Mouse (Mus musculus): ENCODE results near the gene Eif4h. TPM values are rescaled to one million over a fixed set of nuclear protein-coding genes. Genes with fewer than 3 reads are reported as not detected.

Gene Eif4h
- total RNA-seq, 1 experiment: 322 TPM

DNA sequence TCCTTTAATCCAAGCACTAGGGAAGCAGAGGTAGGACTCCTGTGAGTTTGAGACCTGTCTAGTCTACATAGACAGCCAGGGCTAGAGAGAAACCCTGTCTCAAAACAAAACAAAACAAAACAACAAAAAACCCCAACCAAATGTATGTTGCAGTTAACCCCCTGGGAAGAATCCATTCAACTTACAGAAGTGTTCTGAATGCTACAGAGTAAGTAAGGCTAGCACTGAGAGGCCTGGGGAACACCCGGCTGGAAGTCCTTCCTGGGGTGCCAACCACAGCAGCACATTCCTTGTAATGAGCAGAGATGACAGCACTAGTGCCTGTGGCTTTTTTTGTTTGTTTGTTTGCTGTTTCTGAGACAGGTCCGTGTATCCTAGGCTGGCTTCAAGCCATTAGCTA lies 6.4 kb downstream of the Eif4h start:
- peaks cover 28% of the 10 kb centered on the region for H3K36me3 ChIP-seq (ENCODE audit: control insufficient read depth, insufficient read depth, low read length, poor library complexity, severe bottlenecking)
- H3K9ac ChIP-seq (ENCODE audit: insufficient read depth, low read depth, low read length, poor library complexity, severe bottlenecking): no peak overlapping the region
- no peak overlapping the region for H3K27ac ChIP-seq (ENCODE audit: insufficient read depth, low read depth, low read length, poor library complexity, severe bottlenecking)
- no peaks in the 10 kb centered on the region for H3K9me3 ChIP-seq (ENCODE audit: control insufficient read depth, insufficient read depth, low read depth, low read length)
- TF ChIP-seq CHD2 (IDR thresholded peaks at IDR 0.05; ENCODE audit: low read depth, low read length): no peak
- no peak for TF ChIP-seq HCFC1 (IDR thresholded peaks at IDR 0.05; ENCODE audit: borderline replicate concordance, insufficient read depth, low read length)
- TF ChIP-seq ZNF384 (IDR thresholded peaks at IDR 0.05; ENCODE audit: low read depth, low read length): no peak
- no peak for TF ChIP-seq ZC3H11A (IDR thresholded peaks at IDR 0.05; ENCODE audit: borderline replicate concordance, low read depth, low read length)
- TF ChIP-seq MAFK (IDR thresholded peaks at IDR 0.05; ENCODE audit: insufficient read depth, low read depth, low read length): no peak
- H3K4me1 ChIP-seq (ENCODE audit: control insufficient read depth in 2 of 2, insufficient read depth in 2 of 2, low read length in 2 of 2, poor library complexity in 1 of 2): peaks cover 5 to 11% of the 10 kb centered on the region in 2 experiments; a peak in 3 of 4 replicates
- in situ Hi-C loops (cut with MboI; ENCODE audit: low sequenced_read_pairs in 2 of 2, unreplicated experiment in 2 of 2): no loop called here
- no peak for DNase-seq (ENCODE audit: low read depth, low spot score)
- H3K4me3 ChIP-seq (ENCODE audit: insufficient read depth in 1 of 2, low read depth in 1 of 2, low read length in 2 of 2, poor library complexity in 1 of 2, severe bottlenecking in 1 of 2): no peak overlapping the region

DNA sequence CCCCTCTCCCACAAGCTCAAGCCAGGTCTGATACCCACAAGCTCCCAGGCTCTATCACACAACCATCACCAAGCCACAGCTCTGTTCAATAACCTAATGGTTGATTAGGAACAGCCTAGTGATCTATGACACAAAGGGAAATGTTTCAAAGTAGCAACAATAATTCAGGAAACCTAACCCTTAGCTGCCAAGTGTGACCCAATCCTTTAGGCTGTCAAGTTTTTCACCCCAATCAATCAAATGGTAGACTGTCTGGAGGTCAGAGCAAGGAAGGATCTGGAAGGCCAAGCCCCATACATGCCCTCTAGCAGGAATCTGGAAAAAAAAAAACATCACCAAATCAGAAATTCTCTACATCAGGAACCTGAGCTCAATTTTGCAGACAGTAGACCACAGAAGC lies 8.5 kb downstream of the Eif4h start:
- in situ Hi-C loops (cut with MboI; ENCODE audit: low sequenced_read_pairs in 2 of 2, unreplicated experiment in 2 of 2): no loop called here
- no peak for TF ChIP-seq ZNF384 (IDR thresholded peaks at IDR 0.05; ENCODE audit: low read depth, low read length)
- no peak for TF ChIP-seq ZC3H11A (IDR thresholded peaks at IDR 0.05; ENCODE audit: borderline replicate concordance, low read depth, low read length)
- TF ChIP-seq CHD2 (IDR thresholded peaks at IDR 0.05; ENCODE audit: low read depth, low read length): no peak
- no peak for TF ChIP-seq MAFK (IDR thresholded peaks at IDR 0.05; ENCODE audit: insufficient read depth, low read depth, low read length)
- no peak for TF ChIP-seq HCFC1 (IDR thresholded peaks at IDR 0.05; ENCODE audit: borderline replicate concordance, insufficient read depth, low read length)
- H3K27ac ChIP-seq (ENCODE audit: insufficient read depth, low read depth, low read length, poor library complexity, severe bottlenecking): no peak overlapping the region

DNA sequence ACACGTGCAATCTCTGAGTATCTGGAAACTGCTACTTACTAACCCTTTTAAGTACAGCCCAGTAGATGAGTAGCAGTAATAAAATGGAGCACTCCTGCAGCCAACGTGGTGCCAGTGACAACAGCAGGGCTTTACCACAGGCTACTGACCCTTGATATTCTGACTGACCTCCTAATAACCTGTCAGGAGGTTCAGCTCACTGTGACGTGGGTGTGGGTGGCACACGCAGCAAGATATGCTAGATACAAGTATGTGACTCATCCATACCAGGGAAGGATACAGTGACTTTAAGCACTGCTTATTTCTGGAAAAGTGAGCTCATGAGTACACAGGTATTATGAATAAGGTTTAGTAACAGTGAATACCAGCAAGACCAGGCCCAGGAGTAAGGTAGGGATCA lies 9.8 kb downstream of the Eif4h start:
- in situ Hi-C loops (cut with MboI; ENCODE audit: low sequenced_read_pairs in 2 of 2, unreplicated experiment in 2 of 2): no loop called here
- Histone ChIP-seq H3K9me3 (ENCODE audit: control insufficient read depth, insufficient read depth, low read depth, low read length) (no peaks in the 10 kb centered on the region), H3K36me3 (ENCODE audit: control insufficient read depth, insufficient read depth, low read length, poor library complexity, severe bottlenecking) (peaks cover 42% of the 10 kb centered on the region), H3K4me1 (ENCODE audit: control insufficient read depth in 2 of 2, insufficient read depth in 2 of 2, low read length in 2 of 2, poor library complexity in 1 of 2) (peaks cover under 1 to 9% of the 10 kb centered on the region in 2 experiments; a peak in 3 of 4 replicates), H3K27ac (ENCODE audit: insufficient read depth, low read depth, low read length, poor library complexity, severe bottlenecking) (no peak overlapping the region), H3K9ac (ENCODE audit: insufficient read depth, low read depth, low read length, poor library complexity, severe bottlenecking) (no peak overlapping the region), H3K4me3 (ENCODE audit: insufficient read depth in 1 of 2, low read depth in 1 of 2, low read length in 2 of 2, poor library complexity in 1 of 2, severe bottlenecking in 1 of 2) (no peak overlapping the region)
- DNase-seq (ENCODE audit: low read depth, low spot score): no peak
- TF ChIP-seq ZC3H11A (IDR thresholded peaks at IDR 0.05; ENCODE audit: borderline replicate concordance, low read depth, low read length): no peak
- no peak for TF ChIP-seq CHD2 (IDR thresholded peaks at IDR 0.05; ENCODE audit: low read depth, low read length)
- no peak for TF ChIP-seq HCFC1 (IDR thresholded peaks at IDR 0.05; ENCODE audit: borderline replicate concordance, insufficient read depth, low read length)

More for the DNA sequence above, 8.5 kb downstream of the Eif4h start:
- no peaks in the 10 kb centered on the region for H3K9me3 ChIP-seq (ENCODE audit: control insufficient read depth, insufficient read depth, low read depth, low read length)
- H3K4me1 ChIP-seq (ENCODE audit: control insufficient read depth in 2 of 2, insufficient read depth in 2 of 2, low read length in 2 of 2, poor library complexity in 1 of 2): peaks cover 3 to 9% of the 10 kb centered on the region in 2 experiments; a peak in 3 of 4 replicates
- no peak overlapping the region for H3K4me3 ChIP-seq (ENCODE audit: insufficient read depth in 1 of 2, low read depth in 1 of 2, low read length in 2 of 2, poor library complexity in 1 of 2, severe bottlenecking in 1 of 2)
- H3K9ac ChIP-seq (ENCODE audit: insufficient read depth, low read depth, low read length, poor library complexity, severe bottlenecking): no peak overlapping the region
- no peak for DNase-seq (ENCODE audit: low read depth, low spot score)
- peaks cover 37% of the 10 kb centered on the region for H3K36me3 ChIP-seq (ENCODE audit: control insufficient read depth, insufficient read depth, low read length, poor library complexity, severe bottlenecking)

DNA sequence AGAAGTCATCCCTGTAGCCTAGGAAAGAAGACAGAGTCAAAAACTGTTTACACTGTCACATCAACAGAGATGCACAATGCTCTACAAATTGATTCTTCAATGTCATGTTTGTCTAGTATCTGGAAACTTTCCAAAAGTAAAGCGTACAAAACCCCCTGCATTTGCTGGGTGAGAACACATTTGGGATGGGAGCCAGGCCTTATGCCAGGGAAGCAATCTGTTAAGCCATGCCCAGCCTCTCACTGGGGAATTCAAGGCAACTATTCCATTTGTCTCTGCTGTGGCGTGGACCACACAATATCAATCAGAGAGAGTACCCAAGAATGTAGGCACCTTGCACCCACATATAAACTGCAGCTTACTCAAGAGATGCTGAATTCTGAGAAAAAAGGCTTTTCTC lies 17.2 kb downstream of the Eif4h start:
- no peaks in the 10 kb centered on the region; a peak in 1 of 4 replicates for H3K4me1 ChIP-seq (ENCODE audit: control insufficient read depth in 2 of 2, insufficient read depth in 2 of 2, low read length in 2 of 2, poor library complexity in 1 of 2)
- DNase-seq (ENCODE audit: low read depth, low spot score): no peak
- no peaks in the 10 kb centered on the region for H3K9me3 ChIP-seq (ENCODE audit: control insufficient read depth, insufficient read depth, low read depth, low read length)
- TF ChIP-seq MAFK (IDR thresholded peaks at IDR 0.05; ENCODE audit: insufficient read depth, low read depth, low read length): no peak
- TF ChIP-seq HCFC1 (IDR thresholded peaks at IDR 0.05; ENCODE audit: borderline replicate concordance, insufficient read depth, low read length): no peak
- TF ChIP-seq ZC3H11A (IDR thresholded peaks at IDR 0.05; ENCODE audit: borderline replicate concordance, low read depth, low read length): no peak
- no peak for TF ChIP-seq CHD2 (IDR thresholded peaks at IDR 0.05; ENCODE audit: low read depth, low read length)
- no peak for TF ChIP-seq ZNF384 (IDR thresholded peaks at IDR 0.05; ENCODE audit: low read depth, low read length)
- no peak overlapping the region for H3K27ac ChIP-seq (ENCODE audit: insufficient read depth, low read depth, low read length, poor library complexity, severe bottlenecking)
- H3K9ac ChIP-seq (ENCODE audit: insufficient read depth, low read depth, low read length, poor library complexity, severe bottlenecking): no peak overlapping the region
- in situ Hi-C loops (cut with MboI; ENCODE audit: low sequenced_read_pairs in 2 of 2, unreplicated experiment in 2 of 2): no loop called here
- H3K36me3 ChIP-seq (ENCODE audit: control insufficient read depth, insufficient read depth, low read length, poor library complexity, severe bottlenecking): peaks cover 73% of the 10 kb centered on the region
- no peak overlapping the region for H3K4me3 ChIP-seq (ENCODE audit: insufficient read depth in 1 of 2, low read depth in 1 of 2, low read length in 2 of 2, poor library complexity in 1 of 2, severe bottlenecking in 1 of 2)

DNA sequence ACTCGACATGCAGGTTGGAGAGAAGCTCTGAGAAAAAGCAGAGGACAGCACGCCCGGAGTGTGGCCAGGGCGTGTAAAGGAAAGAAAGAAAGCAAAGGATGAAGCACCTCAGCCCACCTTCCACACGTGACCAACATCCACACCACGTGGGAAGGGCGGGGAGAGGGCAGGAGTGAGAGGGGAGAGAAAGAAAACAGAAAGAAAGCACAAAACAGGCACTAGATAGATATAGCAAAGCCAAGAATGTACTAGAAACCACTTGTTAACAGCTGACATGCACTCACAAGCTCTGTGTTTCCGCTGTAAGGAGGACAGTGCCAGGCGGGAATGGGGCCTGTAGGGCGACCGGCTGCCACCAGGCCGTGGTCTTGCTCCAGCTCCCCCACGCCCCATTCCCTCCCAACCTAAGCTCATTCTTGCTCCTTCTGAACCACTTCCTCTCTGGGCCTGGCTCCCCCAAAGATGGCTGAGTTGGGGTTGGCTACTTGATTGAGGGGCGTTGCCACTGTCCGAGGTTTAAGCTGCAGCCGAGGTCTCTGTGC lies 18.1 kb downstream of the Eif4h start:
- TF ChIP-seq ZC3H11A (IDR thresholded peaks at IDR 0.05; ENCODE audit: borderline replicate concordance, low read depth, low read length) (no peak), ZNF384 (IDR thresholded peaks at IDR 0.05; ENCODE audit: low read depth, low read length) (no peak), CHD2 (IDR thresholded peaks at IDR 0.05; ENCODE audit: low read depth, low read length) (no peak), HCFC1 (IDR thresholded peaks at IDR 0.05; ENCODE audit: borderline replicate concordance, insufficient read depth, low read length) (no peak), MAFK (IDR thresholded peaks at IDR 0.05; ENCODE audit: insufficient read depth, low read depth, low read length) (no peak)
- Histone ChIP-seq H3K9ac (ENCODE audit: insufficient read depth, low read depth, low read length, poor library complexity, severe bottlenecking) (no peak overlapping the region), H3K9me3 (ENCODE audit: control insufficient read depth, insufficient read depth, low read depth, low read length) (no peaks in the 10 kb centered on the region), H3K36me3 (ENCODE audit: control insufficient read depth, insufficient read depth, low read length, poor library complexity, severe bottlenecking) (peaks cover 66% of the 10 kb centered on the region), H3K4me3 (ENCODE audit: insufficient read depth in 1 of 2, low read depth in 1 of 2, low read length in 2 of 2, poor library complexity in 1 of 2, severe bottlenecking in 1 of 2) (no peak overlapping the region), H3K27ac (ENCODE audit: insufficient read depth, low read depth, low read length, poor library complexity, severe bottlenecking) (no peak overlapping the region), H3K4me1 (ENCODE audit: control insufficient read depth in 2 of 2, insufficient read depth in 2 of 2, low read length in 2 of 2, poor library complexity in 1 of 2) (no peaks in the 10 kb centered on the region; a peak in 1 of 4 replicates)
- in situ Hi-C loops (cut with MboI; ENCODE audit: low sequenced_read_pairs in 2 of 2, unreplicated experiment in 2 of 2): no loop called here
- DNase-seq (ENCODE audit: low read depth, low spot score): no peak
